Mouse (Mus musculus): ENCODE measurements around the gene Lsamp. TPM values are rescaled to one million over a fixed set of nuclear protein-coding genes. Genes with fewer than 3 reads are reported as not detected.

Gene Lsamp
- polyA plus RNA-seq, 1 experiment from 2014 or later: 5.5 TPM

GRCm38 (mm10) chr16:40194401-40194800, 210.2 kb downstream of the Lsamp start:
- Histone ChIP-seq H3K27ac (ENCODE audit: low read depth, low read length) (no peak overlapping the region), H3K4me2 (replicated peaks; ENCODE audit: low read depth, low read length) (no peak overlapping the region), H3K9ac (ENCODE audit: low read depth, low read length) (no peak overlapping the region), H3K4me3 (ENCODE audit: low read length) (no peak overlapping the region), H3K4me1 (ENCODE audit: control insufficient read depth, insufficient read depth, low read length) (no peaks in the 10 kb centered on the region), H3K27me3 (ENCODE audit: control insufficient read depth, insufficient read depth, low read length) (no peaks in the 10 kb centered on the region), H3K9me3 (ENCODE audit: control insufficient read depth, low read length) (no peaks in the 10 kb centered on the region), H3K36me3 (ENCODE audit: control insufficient read depth, insufficient read depth, low read length) (no peaks in the 10 kb centered on the region)
- ATAC-seq (ENCODE audit: low FRiP score, low TSS enrichment): no peak
- WGBS: 62% methylated on average over 3 of the region's 3 CpGs

GRCm38 (mm10) chr16:40194839-40195238, 210.7 kb downstream of the Lsamp start:
- no peak overlapping the region for H3K27ac ChIP-seq (ENCODE audit: low read depth, low read length)
- H3K36me3 ChIP-seq (ENCODE audit: control insufficient read depth, insufficient read depth, low read length): no peaks in the 10 kb centered on the region
- H3K4me1 ChIP-seq (ENCODE audit: control insufficient read depth, insufficient read depth, low read length): no peaks in the 10 kb centered on the region
- no peaks in the 10 kb centered on the region for H3K27me3 ChIP-seq (ENCODE audit: control insufficient read depth, insufficient read depth, low read length)
- H3K4me2 ChIP-seq (replicated peaks; ENCODE audit: low read depth, low read length): no peak overlapping the region
- ATAC-seq (ENCODE audit: low FRiP score, low TSS enrichment): no peak
- WGBS: 86% methylated on average over 2 of the region's 2 CpGs
- H3K4me3 ChIP-seq (ENCODE audit: low read length): no peak overlapping the region
- no peak overlapping the region for H3K9ac ChIP-seq (ENCODE audit: low read depth, low read length)
- no peaks in the 10 kb centered on the region for H3K9me3 ChIP-seq (ENCODE audit: control insufficient read depth, low read length)

- Histone ChIP-seq H3K27ac (ENCODE audit: low read depth, low read length) (no peak overlapping the region), H3K9me3 (ENCODE audit: control insufficient read depth, low read length) (no peaks in the 10 kb centered on the region), H3K4me3 (ENCODE audit: low read length) (no peak overlapping the region), H3K9ac (ENCODE audit: low read depth, low read length) (no peak overlapping the region), H3K36me3 (ENCODE audit: control insufficient read depth, insufficient read depth, low read length) (no peaks in the 10 kb centered on the region), H3K4me2 (replicated peaks; ENCODE audit: low read depth, low read length) (no peak overlapping the region), H3K27me3 (ENCODE audit: control insufficient read depth, insufficient read depth, low read length) (no peaks in the 10 kb centered on the region), H3K4me1 (ENCODE audit: control insufficient read depth, insufficient read depth, low read length) (no peaks in the 10 kb centered on the region)
- 43% methylated on average over 5 of the region's 5 CpGs for WGBS
- no peak for ATAC-seq (ENCODE audit: low FRiP score, low TSS enrichment)
These were observed 244.5 kb downstream of the Lsamp start for GRCm38 (mm10) chr16:40228627-40229026.

DNA sequence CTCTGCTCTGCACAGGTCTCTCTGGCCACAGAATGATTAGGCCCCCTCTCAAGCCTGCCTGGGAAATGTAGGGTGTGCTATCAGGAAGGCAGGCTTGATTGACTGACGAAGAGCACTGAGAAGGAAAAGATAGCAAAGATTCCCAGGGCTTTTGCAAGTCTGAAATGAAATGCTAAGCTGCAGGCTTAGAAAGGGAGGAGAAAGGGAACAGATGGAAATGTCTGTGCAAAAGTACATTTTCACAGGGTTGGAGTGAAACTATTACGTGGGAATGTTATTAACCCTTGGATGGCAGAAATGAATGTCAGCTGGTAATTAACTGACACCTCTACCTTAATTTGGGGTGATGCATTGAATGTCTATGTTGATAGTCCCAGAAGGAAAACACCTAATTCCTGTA, 248.9 kb downstream of the Lsamp start:
- H3K27ac ChIP-seq (ENCODE audit: low read depth, low read length): no peak overlapping the region
- WGBS: 74% methylated on average over 2 of the region's 2 CpGs

GRCm38 (mm10) chr16:40234151-40234895, 250.2 kb downstream of the Lsamp start:
- no peaks in the 10 kb centered on the region for H3K9me3 ChIP-seq (ENCODE audit: control insufficient read depth, low read length)
- no peaks in the 10 kb centered on the region for H3K27me3 ChIP-seq (ENCODE audit: control insufficient read depth, insufficient read depth, low read length)
- no peaks in the 10 kb centered on the region for H3K4me1 ChIP-seq (ENCODE audit: control insufficient read depth, insufficient read depth, low read length)
- WGBS: 78% methylated on average over 13 of the region's 13 CpGs
- H3K9ac ChIP-seq (ENCODE audit: low read depth, low read length): no peak overlapping the region
- H3K4me3 ChIP-seq (ENCODE audit: low read length): no peak overlapping the region
- no peak for ATAC-seq (ENCODE audit: low FRiP score, low TSS enrichment)
- H3K27ac ChIP-seq (ENCODE audit: low read depth, low read length): no peak overlapping the region
- no peak overlapping the region for H3K4me2 ChIP-seq (replicated peaks; ENCODE audit: low read depth, low read length)
- no peaks in the 10 kb centered on the region for H3K36me3 ChIP-seq (ENCODE audit: control insufficient read depth, insufficient read depth, low read length)

More for the DNA sequence above, 248.9 kb downstream of the Lsamp start:
- Histone ChIP-seq H3K36me3 (ENCODE audit: control insufficient read depth, insufficient read depth, low read length) (no peaks in the 10 kb centered on the region), H3K4me1 (ENCODE audit: control insufficient read depth, insufficient read depth, low read length) (no peaks in the 10 kb centered on the region), H3K4me2 (replicated peaks; ENCODE audit: low read depth, low read length) (no peak overlapping the region), H3K9me3 (ENCODE audit: control insufficient read depth, low read length) (no peaks in the 10 kb centered on the region), H3K27me3 (ENCODE audit: control insufficient read depth, insufficient read depth, low read length) (no peaks in the 10 kb centered on the region), H3K4me3 (ENCODE audit: low read length) (no peak overlapping the region), H3K9ac (ENCODE audit: low read depth, low read length) (no peak overlapping the region)
- no peak for ATAC-seq (ENCODE audit: low FRiP score, low TSS enrichment)

- Histone ChIP-seq H3K9ac (ENCODE audit: low read depth, low read length) (no peak overlapping the region), H3K4me1 (ENCODE audit: control insufficient read depth, insufficient read depth, low read length) (no peaks in the 10 kb centered on the region), H3K9me3 (ENCODE audit: control insufficient read depth, low read length) (no peaks in the 10 kb centered on the region), H3K4me2 (replicated peaks; ENCODE audit: low read depth, low read length) (no peak overlapping the region), H3K27ac (ENCODE audit: low read depth, low read length) (no peak overlapping the region), H3K36me3 (ENCODE audit: control insufficient read depth, insufficient read depth, low read length) (no peaks in the 10 kb centered on the region), H3K4me3 (ENCODE audit: low read length) (no peak overlapping the region), H3K27me3 (ENCODE audit: control insufficient read depth, insufficient read depth, low read length) (no peaks in the 10 kb centered on the region)
- WGBS: 88% methylated on average over 3 of the region's 3 CpGs
- no peak for ATAC-seq (ENCODE audit: low FRiP score, low TSS enrichment)
These were observed 287.7 kb downstream of the Lsamp start for GRCm38 (mm10) chr16:40271859-40272258.

DNA sequence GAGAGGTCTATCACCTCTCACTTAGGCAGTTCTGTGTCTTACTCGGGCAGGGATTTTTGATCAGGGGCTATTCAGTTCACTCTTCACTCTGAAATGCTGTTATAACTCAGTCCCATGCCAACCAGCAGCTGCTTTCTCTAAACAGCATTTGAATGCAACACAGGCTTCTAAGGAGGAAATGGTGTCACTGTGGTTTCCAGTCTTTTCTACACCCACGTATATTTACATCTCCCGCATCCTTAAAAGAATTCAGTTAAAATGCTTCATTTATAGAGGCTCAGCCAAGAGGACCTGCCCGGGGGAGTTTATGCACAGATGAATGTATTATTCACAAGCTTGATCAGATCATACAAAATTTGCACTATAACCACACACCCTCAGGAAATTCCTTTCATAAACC, 306.0 kb downstream of the Lsamp start:
- no peaks in the 10 kb centered on the region for H3K36me3 ChIP-seq (ENCODE audit: control insufficient read depth, insufficient read depth, low read length)
- no peak overlapping the region for H3K9ac ChIP-seq (ENCODE audit: low read depth, low read length)
- no peak overlapping the region for H3K27ac ChIP-seq (ENCODE audit: low read depth, low read length)
- no peaks in the 10 kb centered on the region for H3K4me1 ChIP-seq (ENCODE audit: control insufficient read depth, insufficient read depth, low read length)
- 74% methylated on average over 4 of the region's 4 CpGs for WGBS
- no peak overlapping the region for H3K4me3 ChIP-seq (ENCODE audit: low read length)
- H3K4me2 ChIP-seq (replicated peaks; ENCODE audit: low read depth, low read length): no peak overlapping the region
- no peaks in the 10 kb centered on the region for H3K9me3 ChIP-seq (ENCODE audit: control insufficient read depth, low read length)
- H3K27me3 ChIP-seq (ENCODE audit: control insufficient read depth, insufficient read depth, low read length): no peaks in the 10 kb centered on the region
- ATAC-seq (ENCODE audit: low FRiP score, low TSS enrichment): no peak

- H3K4me3 ChIP-seq (ENCODE audit: low read length): no peak overlapping the region
- no peaks in the 10 kb centered on the region for H3K4me1 ChIP-seq (ENCODE audit: control insufficient read depth, insufficient read depth, low read length)
- no peak overlapping the region for H3K9ac ChIP-seq (ENCODE audit: low read depth, low read length)
- WGBS: 81% methylated on average over 4 of the region's 4 CpGs
- ATAC-seq (ENCODE audit: low FRiP score, low TSS enrichment): no peak
- H3K9me3 ChIP-seq (ENCODE audit: control insufficient read depth, low read length): no peaks in the 10 kb centered on the region
- no peaks in the 10 kb centered on the region for H3K27me3 ChIP-seq (ENCODE audit: control insufficient read depth, insufficient read depth, low read length)
- H3K36me3 ChIP-seq (ENCODE audit: control insufficient read depth, insufficient read depth, low read length): no peaks in the 10 kb centered on the region
- H3K27ac ChIP-seq (ENCODE audit: low read depth, low read length): no peak overlapping the region
- no peak overlapping the region for H3K4me2 ChIP-seq (replicated peaks; ENCODE audit: low read depth, low read length)
These were observed 310.2 kb downstream of the Lsamp start for GRCm38 (mm10) chr16:40294296-40294882.

GRCm38 (mm10) chr16:40295240-40295639, 311.1 kb downstream of the Lsamp start:
- Histone ChIP-seq H3K4me2 (replicated peaks; ENCODE audit: low read depth, low read length) (no peak overlapping the region), H3K9ac (ENCODE audit: low read depth, low read length) (no peak overlapping the region), H3K9me3 (ENCODE audit: control insufficient read depth, low read length) (no peaks in the 10 kb centered on the region), H3K4me3 (ENCODE audit: low read length) (no peak overlapping the region), H3K4me1 (ENCODE audit: control insufficient read depth, insufficient read depth, low read length) (no peaks in the 10 kb centered on the region), H3K27ac (ENCODE audit: low read depth, low read length) (no peak overlapping the region), H3K27me3 (ENCODE audit: control insufficient read depth, insufficient read depth, low read length) (no peaks in the 10 kb centered on the region), H3K36me3 (ENCODE audit: control insufficient read depth, insufficient read depth, low read length) (no peaks in the 10 kb centered on the region)
- WGBS: 88% methylated on average over 7 of the region's 7 CpGs
- no peak for ATAC-seq (ENCODE audit: low FRiP score, low TSS enrichment)

Data from kidney, embryonic 14.5 days (tissue).